Mouse (Mus musculus) cerebellum, adult 2 months (tissue): ENCODE results near the gene Mrpl14.

Source experiments
- CTCF ChIP-seq: fragments of 200-500 bp; IDR thresholded peaks from 2 replicates; pipeline ENCODE4 v1.5.1; 2011; ENCODE audit warnings: low read depth, mild to moderate bottlenecking, control low read depth, low read length, moderate library complexity, borderline replicate concordance; ENCODE audit not compliant: insufficient read depth
- POLR2A ChIP-seq: fragments of 200-500 bp; IDR thresholded peaks from 2 replicates; pipeline ENCODE4 v1.6.1; 2011; ENCODE audit warnings: low read length, control low read depth, borderline replicate concordance; ENCODE audit not compliant: insufficient read depth

DNA sequence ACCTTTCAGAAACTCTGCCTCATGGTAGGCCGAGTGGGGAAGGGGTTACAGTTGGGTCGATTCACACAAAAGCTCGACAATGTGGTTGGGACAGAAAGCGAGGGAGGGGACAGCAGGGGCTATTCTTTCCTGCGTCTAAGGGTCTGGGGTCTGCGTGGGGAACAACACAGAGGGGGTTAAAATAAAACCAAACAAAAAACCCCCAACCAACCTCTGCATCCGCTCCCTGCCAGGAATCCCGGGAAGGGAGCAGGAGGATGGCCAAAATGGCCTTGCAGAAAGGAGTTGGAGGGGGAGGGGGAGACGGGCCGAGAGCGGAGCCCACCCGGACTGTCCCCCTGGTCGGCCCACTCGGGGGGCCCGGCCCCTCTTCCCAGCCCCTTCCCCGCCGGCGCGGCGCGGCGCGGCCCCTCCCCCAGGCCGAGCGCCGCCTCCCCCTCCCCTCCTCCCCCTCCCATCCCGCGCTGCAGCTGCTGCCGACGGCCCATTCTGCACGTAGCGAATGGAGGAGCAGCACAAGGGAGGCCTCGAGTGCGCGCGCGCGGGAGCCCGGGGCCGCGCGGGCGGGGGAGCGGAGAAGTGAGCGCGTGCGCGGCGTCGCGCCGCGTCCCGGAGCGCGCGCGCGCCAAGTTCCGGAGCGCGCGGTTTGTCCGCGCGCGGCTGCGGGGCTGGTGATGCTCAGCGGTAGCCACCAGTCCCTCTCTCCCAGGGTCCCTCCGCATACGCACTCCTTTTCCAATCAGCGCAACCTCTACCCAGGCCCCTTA lies 50.4 kb downstream of the Mrpl14 start:
- TF ChIP-seq CTCF, result no peak
- TF ChIP-seq POLR2A, result peak; percentile 89
